Mouse (Mus musculus) frontal cortex, adult (tissue): Measurements from ENCODE around the gene Shroom2.
A peak's percentile ranks its signal among the peaks of the same experiment; 100 is the strongest.

Experiments
- ATAC-seq: cut with Nextera tagmentation; 2 replicates; pipeline ENCODE4 v1.9.2; 2017; ENCODE audit warnings: mild to moderate bottlenecking, moderate library complexity, mixed read lengths; ENCODE audit not compliant: low TSS enrichment

The Shroom2 gene

DNA sequence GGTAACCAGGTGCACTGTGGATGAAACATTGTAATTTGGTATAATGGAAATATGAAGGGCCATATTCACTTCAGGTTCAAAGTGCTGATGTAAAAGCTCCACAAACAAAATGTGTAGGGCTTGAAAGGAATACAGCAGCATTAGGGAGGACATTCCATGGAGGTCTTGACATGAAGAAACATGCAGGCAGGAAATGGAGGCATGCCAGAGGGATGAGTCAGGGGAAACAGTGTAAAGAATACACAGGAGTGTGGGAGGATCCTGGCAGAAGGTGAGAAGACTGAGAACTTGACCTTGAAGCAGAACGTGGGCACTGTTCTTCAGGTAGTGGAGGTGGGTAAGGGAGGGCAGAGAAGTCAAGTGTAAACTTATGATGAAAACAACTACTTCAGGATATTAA lies 65.6 kb downstream of the Shroom2 start:
- ATAC-seq = no peak

DNA sequence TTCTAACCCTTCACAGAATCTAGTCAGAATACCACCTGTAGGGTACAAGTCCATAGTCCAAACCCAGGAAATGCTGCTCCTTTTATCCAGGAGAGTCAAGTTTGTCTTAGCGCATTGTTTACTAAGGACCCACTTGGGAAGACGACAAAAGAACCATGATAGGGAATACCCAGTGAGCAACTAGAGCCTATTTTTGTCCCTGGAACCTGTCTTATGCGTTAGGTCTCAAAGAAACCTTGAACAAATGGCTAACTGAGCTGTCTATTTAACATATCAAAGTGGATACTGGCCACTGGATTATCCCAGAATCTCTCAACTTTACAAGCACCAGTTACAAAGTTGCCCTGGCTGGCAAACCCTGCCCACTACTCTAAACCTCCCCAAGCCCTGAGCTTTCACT lies 67.6 kb downstream of the Shroom2 start:
- ATAC-seq = no peak

DNA sequence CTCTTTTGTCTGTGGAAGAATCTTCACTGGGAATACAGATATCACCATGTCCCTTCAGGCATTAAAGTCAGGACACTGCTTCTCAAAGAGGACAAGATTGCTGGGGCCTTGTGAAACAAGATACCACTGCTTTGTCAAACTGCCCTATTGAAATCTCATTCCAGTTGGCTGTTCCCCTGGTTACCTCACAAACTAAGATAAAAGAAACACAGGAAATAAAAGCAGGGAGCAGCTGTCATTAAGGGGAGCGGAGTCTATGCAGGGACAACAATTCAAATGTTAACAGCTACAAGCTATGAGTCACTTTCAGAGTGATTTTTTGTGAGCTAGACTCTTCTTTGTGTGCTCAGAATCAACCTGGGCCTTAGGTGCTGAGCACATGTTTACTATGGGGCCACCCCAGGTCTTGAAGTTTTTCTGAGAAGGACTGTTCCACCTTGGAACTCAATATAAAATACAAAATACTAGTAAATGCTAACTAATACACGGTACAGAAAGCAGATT lies 78.4 kb downstream of the Shroom2 start:
- no peak for ATAC-seq

- no peak for ATAC-seq
These were observed 90.0 kb downstream of the Shroom2 start for GRCm38 (mm10) chrX:152679190-152679814.

DNA sequence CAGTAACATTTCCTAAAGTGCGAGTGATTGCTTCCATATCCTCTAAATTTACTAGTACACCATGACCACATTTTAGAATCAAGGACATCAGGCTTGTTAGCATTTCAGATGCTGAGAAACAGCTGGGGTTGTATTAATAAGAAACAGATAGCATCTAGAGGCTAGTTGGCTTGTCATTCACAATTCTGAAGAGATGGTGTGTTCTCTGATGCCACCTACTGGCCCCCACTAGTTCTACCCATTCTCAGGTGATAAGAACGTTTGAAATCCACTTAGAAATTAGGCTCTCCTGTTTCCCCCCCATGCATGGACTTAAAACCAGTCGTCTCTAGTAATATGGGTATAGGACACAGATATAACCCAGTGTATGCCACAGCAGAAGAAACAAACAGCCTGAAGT lies 92.9 kb downstream of the Shroom2 start:
- ATAC-seq = peak; percentile 65; the same call in 1 of the 2 replicates

DNA sequence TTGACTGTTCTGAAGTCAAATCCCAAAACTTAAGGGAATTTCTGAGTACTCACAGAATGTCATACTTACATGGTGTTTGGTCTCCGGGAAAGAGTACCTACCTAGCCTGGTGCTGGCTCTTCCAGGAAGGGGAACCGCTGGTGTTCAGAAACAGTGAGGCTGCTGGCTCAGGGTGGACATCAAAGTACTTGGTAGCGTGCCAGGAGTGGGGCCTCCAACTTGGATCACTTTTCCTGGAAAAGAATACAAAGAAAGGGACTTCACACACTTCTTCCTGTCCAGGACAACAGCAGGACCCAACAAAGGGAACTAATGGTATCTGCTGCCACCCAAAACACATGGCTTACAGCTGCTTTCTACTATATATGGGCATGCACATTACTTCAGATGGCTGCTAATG lies 95.8 kb downstream of the Shroom2 start:
- no peak for ATAC-seq

- no peak for ATAC-seq
These were observed 111.8 kb downstream of the Shroom2 start for GRCm38 (mm10) chrX:152657363-152658036.

DNA sequence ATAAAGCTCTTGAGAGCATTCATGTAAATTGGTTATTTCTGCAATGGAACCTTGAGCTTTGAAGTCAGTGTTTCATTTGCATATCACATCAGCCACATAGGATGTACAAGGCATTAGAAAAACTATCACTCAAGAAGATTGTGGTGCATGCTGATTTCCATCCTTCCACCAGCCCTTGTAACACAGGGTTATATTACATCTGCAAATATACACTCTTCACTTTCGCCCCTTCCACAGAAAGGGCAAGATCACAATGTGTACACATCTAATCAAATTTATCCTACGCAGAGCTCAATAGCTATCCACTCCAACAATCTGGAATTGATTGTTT lies 112.7 kb downstream of the Shroom2 start:
- peak; percentile 46 for ATAC-seq

DNA sequence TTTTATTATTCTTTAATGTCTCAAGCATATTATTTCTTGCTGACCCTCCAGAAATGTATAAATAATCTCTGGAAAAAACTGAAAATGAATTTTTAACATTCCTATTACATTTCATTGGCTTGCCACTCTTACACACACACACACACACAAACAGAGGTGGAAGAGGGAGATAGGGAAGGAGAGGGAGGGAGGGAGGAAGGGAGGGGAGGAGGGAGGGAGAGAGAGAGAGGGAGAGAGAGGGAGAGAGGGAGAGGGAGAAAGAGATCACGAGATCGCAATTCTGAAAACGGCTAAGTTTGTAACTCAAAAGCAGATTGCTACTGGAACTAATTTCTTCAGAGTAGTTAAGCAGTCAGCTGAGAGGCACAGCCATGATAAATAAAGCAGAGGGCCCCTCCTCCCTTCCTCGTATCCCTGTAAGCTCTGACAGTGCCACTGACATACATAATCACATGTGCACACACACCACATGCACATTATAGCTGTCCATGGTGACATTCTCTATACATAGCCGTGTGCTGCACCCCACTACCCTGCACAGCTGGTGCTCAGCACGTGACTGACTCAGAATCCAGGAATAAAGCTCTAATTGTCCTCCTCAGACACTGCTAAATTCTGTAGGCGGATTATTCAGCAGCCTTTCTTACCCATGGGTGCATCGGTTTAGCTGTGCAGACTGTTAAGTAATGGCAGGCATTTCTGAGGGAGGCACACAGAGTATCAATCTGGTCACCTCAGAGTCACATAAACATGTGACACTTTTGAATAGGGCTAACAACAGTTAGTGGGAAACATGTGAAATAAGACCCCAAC lies 113.3 kb downstream of the Shroom2 start:
- ATAC-seq = peak; percentile 92

DNA sequence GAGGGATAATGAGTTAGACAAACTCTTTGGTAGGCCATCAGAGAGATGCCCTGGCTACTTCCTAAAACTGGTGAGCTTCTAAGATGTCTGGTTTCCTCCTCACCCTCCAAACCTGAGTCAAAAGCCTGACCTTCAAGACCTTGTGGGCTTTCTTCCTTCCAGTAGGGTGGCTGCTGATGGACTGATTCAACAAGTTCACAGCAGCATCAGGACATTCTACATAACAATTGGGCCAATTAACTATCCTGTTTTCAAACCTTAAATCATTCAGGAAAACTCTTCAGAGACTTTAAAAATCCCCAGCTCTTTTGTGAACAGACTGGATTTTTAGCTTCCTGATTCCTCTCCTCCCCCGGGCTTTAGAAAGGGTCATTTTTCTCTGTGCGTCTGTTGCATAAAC lies 116.6 kb downstream of the Shroom2 start:
- no peak for ATAC-seq

DNA sequence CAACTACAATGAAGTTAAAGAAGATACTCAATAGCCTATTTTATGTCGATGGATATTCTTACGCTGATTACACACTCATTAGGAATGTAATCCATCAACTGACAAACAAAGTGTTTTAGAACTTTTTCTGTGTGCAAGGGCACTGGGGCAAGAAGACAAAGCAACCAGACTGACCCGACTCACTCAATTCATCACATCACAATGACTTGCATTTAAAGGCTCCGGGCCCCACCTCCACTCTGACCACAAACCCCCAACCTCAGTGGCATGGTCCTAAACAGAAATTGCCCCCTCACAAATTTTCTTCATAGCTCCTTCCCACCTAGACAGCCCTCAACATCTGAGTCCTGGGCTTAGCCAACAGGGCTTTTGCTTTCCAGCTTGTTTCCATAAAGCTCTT lies 124.4 kb downstream of the Shroom2 start:
- ATAC-seq = no peak

DNA sequence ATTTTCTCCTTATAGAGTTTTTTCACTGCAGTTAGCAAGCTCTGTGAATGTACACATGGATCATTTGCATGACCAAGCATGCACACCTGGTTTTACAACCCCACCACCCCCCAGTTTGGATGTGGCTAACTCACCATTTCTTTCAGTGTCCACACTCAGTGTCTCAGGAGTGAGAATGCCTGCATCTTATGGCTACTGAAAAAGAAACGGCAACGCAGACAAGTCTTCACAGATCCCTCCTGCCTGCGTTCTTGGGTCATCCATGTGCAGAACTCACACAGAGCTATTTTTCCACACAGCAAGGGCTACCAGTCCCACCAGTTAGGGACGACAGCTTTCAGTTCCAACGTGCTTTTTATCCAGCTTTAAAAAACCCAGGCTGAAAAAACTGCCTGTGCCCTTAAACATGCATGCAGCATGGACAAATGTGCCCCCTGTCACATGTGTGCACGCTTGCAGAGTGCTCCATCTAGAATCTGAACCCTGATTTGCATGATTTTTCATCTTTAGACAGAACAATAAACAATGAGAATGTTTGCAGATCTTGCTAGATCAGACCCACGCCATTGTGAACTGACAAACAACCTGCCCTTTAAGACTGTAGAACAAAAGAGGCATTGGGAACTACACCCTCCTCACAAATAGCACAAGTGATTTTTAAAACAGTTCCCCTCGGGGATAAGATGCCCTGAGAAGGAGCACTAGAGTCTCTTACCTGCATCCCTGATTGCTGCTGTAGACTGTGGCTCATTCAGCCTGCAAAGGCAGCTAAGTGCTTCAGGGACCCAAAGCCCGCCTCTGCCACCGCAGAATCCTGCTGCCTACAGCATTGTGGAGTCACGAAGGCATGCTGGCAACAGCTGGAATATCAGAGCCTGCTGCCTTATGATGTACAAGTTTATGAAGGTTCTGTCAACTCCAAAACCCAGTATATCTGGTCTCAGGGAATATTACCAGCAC lies 125.3 kb downstream of the Shroom2 start:
- ATAC-seq = peak; percentile 89

- peak; percentile 95 for ATAC-seq
These were observed 126.1 kb downstream of the Shroom2 start for GRCm38 (mm10) chrX:152643201-152643600.

DNA sequence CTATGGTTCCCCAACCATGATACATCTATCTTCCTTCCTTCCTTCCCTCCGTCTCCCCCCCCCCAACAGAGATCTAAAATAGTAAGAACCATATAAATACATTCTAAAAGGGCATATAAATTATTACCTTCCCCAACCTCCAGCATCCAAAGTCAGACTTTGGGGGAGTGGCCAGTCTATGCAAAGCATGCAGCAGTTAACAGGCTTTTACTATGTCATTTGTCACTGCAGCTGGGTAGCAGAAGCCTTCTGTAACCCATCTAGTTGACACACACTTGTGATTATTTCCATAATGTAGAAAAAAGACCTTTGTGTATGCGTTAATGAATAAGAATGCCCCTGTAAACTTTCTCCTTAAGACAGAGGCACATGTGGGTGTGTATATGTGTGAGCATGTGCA lies 126.6 kb downstream of the Shroom2 start:
- no peak for ATAC-seq

GRCm38 (mm10) chrX:152635397-152635796 lies 133.9 kb downstream of the Shroom2 start:
- ATAC-seq = no peak

GRCm38 (mm10) chrX:152621407-152621806 lies 147.9 kb downstream of the Shroom2 start:
- no peak for ATAC-seq

- no peak for ATAC-seq
These were observed 148.3 kb downstream of the Shroom2 start for GRCm38 (mm10) chrX:152620917-152621316.

GRCm38 (mm10) chrX:152618464-152618863 lies 150.8 kb downstream of the Shroom2 start:
- peak; percentile 88 for ATAC-seq

DNA sequence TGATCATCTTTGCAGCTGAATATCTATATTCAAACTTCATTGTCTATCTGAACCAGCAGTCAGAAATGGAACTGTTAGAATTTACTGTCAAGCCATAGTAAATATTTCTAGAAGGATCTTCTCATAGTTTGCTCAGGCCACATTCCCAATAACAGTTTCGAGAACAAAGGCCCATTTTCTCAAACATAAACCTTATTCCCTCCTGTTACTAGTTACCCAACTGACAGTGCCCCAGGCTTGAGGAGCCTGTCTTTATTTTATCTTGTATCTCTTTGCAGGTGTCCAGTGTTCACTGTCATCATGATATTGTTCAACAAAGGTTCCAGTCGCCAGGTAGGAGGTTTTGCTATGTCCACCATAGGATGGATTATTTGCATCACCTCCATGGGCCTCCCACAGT lies 206.2 kb downstream of the Shroom2 start, which contains the start of gene Cldn34a:
Gene Cldn34a, plus strand, starts transcription at position 301 of the 400 bp plus-strand sequence.
- ATAC-seq = no peak
